Mouse (Mus musculus) inflammation-experienced regulatory T-cells, adult 6 months (primary cell): ENCODE measurements around the gene Foxp1. TPM values are rescaled to one million over a fixed set of nuclear protein-coding genes. Genes with fewer than 3 reads are reported as not detected.

Experiments
- ATAC-seq: one replicate; pipeline ENCODE4 v1.8.0; 2017
- polyA plus RNA-seq, 3 experiments: library from polyadenylated mRNA; unstranded; fragments of 100-300 nt; shearing (Covaris generic); gene quantifications; one replicate each; pipeline ENCODE4 v1.2.1; 2017

Foxp1 gene
- polyA plus RNA-seq, 3 experiments from 2014 or later: 83.3 to 273 (median 271) TPM

DNA sequence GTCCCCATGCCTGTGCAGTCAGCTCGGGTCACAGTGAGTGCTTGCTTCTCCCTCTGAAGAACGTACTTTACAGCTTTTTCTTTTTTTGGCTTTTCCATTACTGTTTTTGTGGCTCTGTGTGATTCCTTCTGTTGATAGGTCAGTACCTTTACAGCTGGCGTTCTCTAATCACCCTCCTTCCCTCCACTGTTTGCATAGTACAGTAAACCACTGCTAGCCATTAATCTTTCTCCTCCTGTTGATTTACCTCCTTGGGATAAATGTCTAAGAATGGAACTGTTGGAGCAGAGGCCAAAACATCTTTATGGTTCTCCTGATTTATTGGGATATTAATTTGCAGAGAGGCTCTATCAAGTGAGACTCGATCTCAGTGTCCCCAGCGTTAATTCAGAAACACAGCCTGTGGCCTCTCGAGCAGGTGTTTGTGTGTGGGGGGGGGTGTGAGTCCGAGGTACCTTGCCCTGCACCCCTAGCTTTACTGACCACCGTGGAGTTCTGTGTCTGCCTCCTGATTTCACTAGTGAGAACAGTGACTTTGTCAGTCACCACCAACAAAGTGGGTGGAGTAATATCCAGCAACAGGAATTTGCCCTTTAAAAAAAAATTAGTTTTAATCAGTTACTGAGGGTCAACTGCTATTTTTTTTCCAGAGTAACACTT is 590.5 kb downstream of the Foxp1 start:
- no peak for ATAC-seq

DNA sequence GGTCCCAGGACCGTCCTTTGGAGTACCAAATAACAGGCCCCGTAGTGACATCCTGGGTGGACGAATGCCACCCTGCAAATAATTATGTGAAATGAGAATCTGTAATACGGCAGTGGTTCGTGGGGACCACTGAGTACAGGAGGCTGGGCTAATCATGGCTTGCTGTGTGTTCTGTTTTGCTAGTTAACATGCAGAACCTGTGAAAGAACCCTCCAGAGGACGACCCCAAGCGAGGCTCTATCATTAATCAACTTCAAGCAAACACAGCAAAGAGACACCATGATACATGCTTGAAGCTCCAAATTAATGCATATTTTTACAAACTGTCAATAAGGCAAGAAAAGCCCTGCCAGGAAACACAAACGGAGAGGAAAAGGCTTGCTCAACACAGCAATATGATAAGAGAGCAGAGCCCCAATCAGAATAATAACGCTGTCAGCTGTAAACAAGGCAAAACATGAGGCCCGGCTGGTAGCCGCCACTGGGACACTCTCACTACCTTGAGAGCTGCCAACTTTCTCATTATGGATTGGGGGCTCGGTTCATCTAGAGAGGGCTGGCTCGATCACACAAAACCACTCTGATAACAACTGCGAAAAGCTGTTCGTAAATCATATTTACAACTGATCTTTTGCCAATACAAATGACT is 591.7 kb downstream of the Foxp1 start:
- ATAC-seq: no peak

DNA sequence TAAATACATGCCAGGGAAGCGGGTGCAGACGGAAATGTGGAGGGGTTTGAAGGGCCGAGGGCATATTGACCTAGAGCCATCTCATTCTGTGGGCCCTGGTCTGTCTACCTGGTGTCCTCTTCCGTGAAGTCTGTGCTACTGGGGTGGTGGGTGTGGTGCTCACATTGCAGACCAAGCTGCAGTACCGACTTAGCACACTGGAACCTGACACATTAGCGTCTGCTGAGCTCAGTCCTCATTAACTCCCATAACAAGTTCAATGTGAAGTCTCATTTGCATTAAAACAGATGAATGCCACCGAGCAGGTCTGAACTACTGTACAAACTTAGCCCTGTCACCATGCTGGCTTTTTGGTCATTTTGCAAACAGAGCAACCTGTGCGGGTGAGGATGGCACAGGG is 594.2 kb downstream of the Foxp1 start:
- no peak for ATAC-seq

DNA sequence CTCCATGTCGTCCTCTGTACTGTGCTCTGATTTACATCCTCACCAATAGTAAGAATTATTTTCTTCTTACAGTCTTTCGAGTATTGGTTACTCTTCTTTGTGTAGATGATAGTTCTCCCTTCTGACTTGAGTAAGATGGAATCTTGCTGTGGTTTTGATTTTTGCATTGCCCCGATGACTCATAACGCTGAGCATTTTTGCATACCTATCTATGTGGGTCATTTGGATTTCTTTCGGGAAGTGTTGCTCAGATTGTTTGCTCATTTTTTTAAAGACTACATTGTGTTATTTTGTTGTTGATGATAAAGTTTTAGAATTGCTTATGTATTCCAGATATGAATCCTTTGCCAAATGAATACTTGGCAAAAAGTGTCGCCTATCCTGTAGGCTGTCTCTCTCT is 621.3 kb downstream of the Foxp1 start:
- no peak for ATAC-seq

DNA sequence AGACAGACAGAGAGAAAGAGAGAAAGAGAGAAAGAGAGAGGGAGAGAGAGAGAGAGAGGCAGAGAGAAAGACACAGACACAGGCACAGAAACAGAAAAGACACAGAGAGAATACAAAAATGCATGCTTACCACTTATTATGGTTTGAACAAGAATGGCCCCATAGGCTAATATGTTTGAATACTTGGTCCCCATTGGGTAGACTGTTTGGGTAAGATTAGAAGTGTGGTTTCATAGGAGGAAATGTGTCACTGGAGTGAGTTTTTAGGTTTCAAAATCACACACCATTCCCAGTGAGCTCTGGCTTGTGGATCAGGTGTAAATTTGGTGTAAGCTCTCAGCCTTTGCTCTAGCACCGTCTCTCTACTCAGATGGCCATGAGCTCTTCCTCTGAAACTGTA is 644.3 kb downstream of the Foxp1 start:
- ATAC-seq: no peak

DNA sequence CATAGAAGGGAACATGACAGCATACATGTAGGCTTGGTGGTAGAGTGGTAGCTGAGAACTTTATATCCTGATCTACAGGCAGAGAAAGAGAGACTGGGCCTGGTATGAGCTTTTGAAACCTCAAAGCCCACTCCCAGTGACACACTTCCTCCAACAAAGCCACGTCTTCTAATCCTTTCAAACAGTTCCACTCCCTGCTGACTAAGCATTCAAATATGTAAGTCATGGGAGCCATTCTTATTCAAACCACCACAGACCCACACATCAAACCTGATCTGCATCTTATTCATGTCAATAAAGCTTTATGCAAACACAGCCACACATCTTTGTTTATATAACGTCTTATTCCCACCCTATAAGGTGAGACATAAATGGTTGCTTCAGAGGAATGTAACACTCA is 646.1 kb downstream of the Foxp1 start:
- no peak for ATAC-seq

Other genes starting within 250 kb of the Foxp1 start
- 10 to 100 TPM; 23.0 to 31.4 (median 29.9) TPM for gene Eif4e3, start 144.1 kb upstream of the Foxp1 start, polyA plus RNA-seq
- 10 to 100 TPM in 2 of 3 experiments, under 1 TPM in 1; 0.88 to 21.2 (median 18.7) TPM for gene Gm20696, start 144.1 kb upstream of the Foxp1 start, polyA plus RNA-seq
- not detected for gene Gpr27, start 170.0 kb upstream of the Foxp1 start, polyA plus RNA-seq
- not detected for gene Prok2, start 203.7 kb upstream of the Foxp1 start, polyA plus RNA-seq